ENCODE assay signal across 8 mouse cellular contexts in the genomic region with DNA sequence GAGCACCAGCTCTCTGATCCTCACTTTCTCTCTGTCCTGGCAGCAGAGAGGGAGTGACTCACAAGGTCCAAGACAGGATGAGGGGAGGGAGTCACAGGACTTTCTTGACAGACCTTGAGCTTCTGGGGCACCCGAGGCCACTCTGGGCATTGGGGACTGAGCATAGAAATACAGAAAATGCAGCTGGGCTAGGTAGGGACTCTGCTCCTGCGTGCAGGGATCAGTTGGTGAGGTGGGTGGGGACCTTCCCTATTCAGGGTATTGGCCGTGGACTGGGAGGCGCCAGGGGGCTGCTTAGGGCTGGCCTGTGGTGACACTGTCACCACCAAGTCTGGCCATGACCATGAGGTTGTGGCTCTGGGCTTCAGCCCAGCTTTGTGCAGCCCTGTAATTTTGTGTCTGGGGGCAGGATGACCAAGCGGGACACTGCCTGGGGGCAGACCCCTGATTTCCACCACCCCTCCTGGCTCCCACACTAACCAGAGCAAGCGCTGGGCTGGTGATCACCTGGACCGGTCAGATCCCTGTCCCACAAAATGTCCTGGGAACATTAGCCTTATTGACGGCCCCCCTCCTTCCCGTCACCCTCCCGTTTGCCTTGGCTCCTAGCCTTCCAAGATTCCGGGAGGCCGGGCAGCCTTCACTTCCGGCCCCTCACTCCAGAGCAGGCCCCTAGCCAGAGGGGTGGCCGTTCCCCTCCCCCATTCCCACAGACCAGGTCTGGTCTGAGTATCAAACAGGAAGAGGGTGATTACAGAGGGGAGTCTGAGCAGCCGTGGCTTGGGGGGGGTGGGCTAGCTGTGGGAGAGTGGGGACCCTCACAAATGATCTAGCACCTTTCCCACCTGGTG. TPM values are rescaled to one million over a fixed set of nuclear protein-coding genes. Genes with fewer than 3 reads are reported as not detected.
DNase-seq lines count a peak whose midpoint lies in the region; ATAC-seq lines count a peak whose summit lies in the region.

No protein-coding gene starts in this region.

- WGBS in forebrain, embryonic 12.5 days: 55% methylated on average over 15 of the region's 15 CpGs
- WGBS in forebrain, embryonic 16.5 days: 41% methylated on average over 15 of the region's 15 CpGs
- WGBS in heart, embryonic 10.5 days: 20% methylated on average over 15 of the region's 15 CpGs
- 19% methylated on average over 15 of the region's 15 CpGs for WGBS in kidney, embryonic 14.5 days

- no peak overlapping the region for H3K4me2 ChIP-seq in forebrain, embryonic 12.5 days
- no peak overlapping the region for H3K4me2 ChIP-seq in forebrain, embryonic 16.5 days (ENCODE audit: low read length)
- no peak overlapping the region for H3K4me2 ChIP-seq in kidney, embryonic 14.5 days (replicated peaks; ENCODE audit: low read depth, low read length)

- peaks cover 60% of the 10 kb centered on the region for H3K4me1 ChIP-seq in forebrain, embryonic 12.5 days
- H3K4me1 ChIP-seq in forebrain, embryonic 16.5 days (replicated peaks; ENCODE audit: control insufficient read depth, insufficient read depth, low read length): peaks cover 63% of the 10 kb centered on the region
- peaks cover 73% of the 10 kb centered on the region for H3K4me1 ChIP-seq in heart, embryonic 10.5 days
- peaks cover 55% of the 10 kb centered on the region for H3K4me1 ChIP-seq in kidney, embryonic 14.5 days (ENCODE audit: control insufficient read depth, insufficient read depth, low read length)

- H3K9me3 ChIP-seq in forebrain, embryonic 12.5 days: no peaks in the 10 kb centered on the region
- no peaks in the 10 kb centered on the region for H3K9me3 ChIP-seq in forebrain, embryonic 16.5 days (ENCODE audit: control insufficient read depth, low read length)
- no peaks in the 10 kb centered on the region for H3K9me3 ChIP-seq in heart, embryonic 10.5 days
- no peaks in the 10 kb centered on the region for H3K9me3 ChIP-seq in kidney, embryonic 14.5 days (ENCODE audit: control insufficient read depth, low read length)

- no peak overlapping the region for H3K4me3 ChIP-seq in forebrain, embryonic 12.5 days (replicated peaks)
- H3K4me3 ChIP-seq in forebrain, embryonic 16.5 days (replicated peaks; ENCODE audit: low read length): no peak overlapping the region
- H3K4me3 ChIP-seq in heart, embryonic 10.5 days: peak overlapping the region; percentile 24
- no peak overlapping the region for H3K4me3 ChIP-seq in kidney, embryonic 14.5 days (ENCODE audit: low read length)

- peaks cover 41% of the 10 kb centered on the region for H3K27me3 ChIP-seq in forebrain, embryonic 12.5 days
- no peaks in the 10 kb centered on the region for H3K27me3 ChIP-seq in forebrain, embryonic 16.5 days (replicated peaks; ENCODE audit: control insufficient read depth, insufficient read depth, low read length)
- peaks cover 29% of the 10 kb centered on the region for H3K27me3 ChIP-seq in heart, embryonic 10.5 days (ENCODE audit: insufficient read depth, poor library complexity, severe bottlenecking)
- H3K27me3 ChIP-seq in kidney, embryonic 14.5 days (ENCODE audit: control insufficient read depth, insufficient read depth, low read length): no peaks in the 10 kb centered on the region

- H3K9ac ChIP-seq in forebrain, embryonic 12.5 days: peak overlapping the region; percentile 25
- no peak overlapping the region for H3K9ac ChIP-seq in forebrain, embryonic 16.5 days (replicated peaks; ENCODE audit: low read depth, low read length)
- H3K9ac ChIP-seq in kidney, embryonic 14.5 days (ENCODE audit: low read depth, low read length): peak overlapping the region; percentile 32; the same call in 1 of the 2 replicates

- no peak for DNase-seq in heart, embryonic 10.5 days (ENCODE audit: low spot score)
- peak; percentile 62 for DNase-seq in lung, postnatal 36 days
- no peak for DNase-seq in ovary, adult 18-20 months (ENCODE audit: low spot score)
- DNase-seq in frontal cortex, adult 2 months (ENCODE audit: extremely low spot score in 1 of 2, low spot score in 1 of 2): no peak

- H3K36me3 ChIP-seq in forebrain, embryonic 12.5 days (replicated peaks): no peaks in the 10 kb centered on the region
- H3K36me3 ChIP-seq in forebrain, embryonic 16.5 days (ENCODE audit: control insufficient read depth, insufficient read depth): no peaks in the 10 kb centered on the region
- H3K36me3 ChIP-seq in heart, embryonic 10.5 days: no peaks in the 10 kb centered on the region
- H3K36me3 ChIP-seq in kidney, embryonic 14.5 days (ENCODE audit: control insufficient read depth, insufficient read depth, low read length): no peaks in the 10 kb centered on the region

- H3K27ac ChIP-seq in forebrain, embryonic 12.5 days: no peak overlapping the region
- no peak overlapping the region for H3K27ac ChIP-seq in forebrain, embryonic 16.5 days (ENCODE audit: low read length)
- peak overlapping the region; percentile 78 for H3K27ac ChIP-seq in heart, embryonic 10.5 days
- peak overlapping the region; percentile 3; the same call in 1 of the 2 replicates for H3K27ac ChIP-seq in kidney, embryonic 14.5 days (ENCODE audit: low read depth, low read length)

- ATAC-seq in forebrain, embryonic 12.5 days (ENCODE audit: low FRiP score): no peak
- no peak for ATAC-seq in forebrain, embryonic 16.5 days
- ATAC-seq in kidney, embryonic 14.5 days (ENCODE audit: low FRiP score, low TSS enrichment): peak; percentile 34; the same call in 1 of the 2 replicates
- no peak for ATAC-seq in monocyte, adult 5-6 weeks (replicated peaks; ENCODE audit: insufficient number of reproducible peaks, low FRiP score, low TSS enrichment, poor library complexity, severe bottlenecking)

RNA-seq across cellular contexts. Expression of a gene that starts 5.1 kb away (rescaled TPM):
- polyA plus RNA-seq in forebrain, embryonic 12.5 days (2016; fragmentation: Nextera tagmentation; extraction: Ambion mirVana): 37.4 and 44.3 TPM in 2 replicates
- polyA plus RNA-seq in forebrain, embryonic 16.5 days (2015; fragmentation: Nextera tagmentation; extraction: Ambion mirVana): 89.6 and 113 TPM in 2 replicates
- 19.0 and 21.6 TPM in 2 replicates for polyA plus RNA-seq in heart, embryonic 10.5 days (2016; fragmentation: Nextera tagmentation; extraction: Ambion mirVana)
- polyA plus RNA-seq in kidney, embryonic 14.5 days (2014; fragmentation: Nextera tagmentation; extraction: Ambion mirVana): 9.6 and 15.8 TPM in 2 replicates
- total RNA-seq in monocyte, adult 5-6 weeks (2017): 16.3 to 46.3 TPM (median 22.3 TPM) in 3 replicates
- 94.8 and 103 TPM in 2 replicates for polyA plus RNA-seq in frontal cortex, adult 2 months (2012; rRNA removed)

Comparison
In these comparisons a context has a peak if more than half of its experiments do, and no peak if none do; other contexts are left out.
1. H3K27ac ChIP-seq: peak in heart, embryonic 10.5 days (single experiment) and kidney, embryonic 14.5 days (single experiment); none in forebrain, embryonic 12.5 days (single experiment) and forebrain, embryonic 16.5 days (single experiment).